Mouse (Mus musculus): ENCODE data around the gene Mtcl1. TPM values are rescaled to one million over a fixed set of nuclear protein-coding genes. Genes with fewer than 3 reads are reported as not detected.
"Not testable (repeated sequence)": the region's sequence is repeated elsewhere in the genome, so short reads cannot be mapped to it uniquely, and the experiment has no call there.

Gene Mtcl1
- polyA plus RNA-seq, 1 experiment from 2014 or later = 0.75 TPM

- H3K9ac ChIP-seq = no peak overlapping the region
- H3K4me2 ChIP-seq = no peak overlapping the region
- H3K27me3 ChIP-seq (replicated peaks) = peaks cover 78% of the 10 kb centered on the region
Measured at GRCm38 (mm10) chr17:66446196-66447006, 3.1 kb downstream of the Mtcl1 start.

DNA sequence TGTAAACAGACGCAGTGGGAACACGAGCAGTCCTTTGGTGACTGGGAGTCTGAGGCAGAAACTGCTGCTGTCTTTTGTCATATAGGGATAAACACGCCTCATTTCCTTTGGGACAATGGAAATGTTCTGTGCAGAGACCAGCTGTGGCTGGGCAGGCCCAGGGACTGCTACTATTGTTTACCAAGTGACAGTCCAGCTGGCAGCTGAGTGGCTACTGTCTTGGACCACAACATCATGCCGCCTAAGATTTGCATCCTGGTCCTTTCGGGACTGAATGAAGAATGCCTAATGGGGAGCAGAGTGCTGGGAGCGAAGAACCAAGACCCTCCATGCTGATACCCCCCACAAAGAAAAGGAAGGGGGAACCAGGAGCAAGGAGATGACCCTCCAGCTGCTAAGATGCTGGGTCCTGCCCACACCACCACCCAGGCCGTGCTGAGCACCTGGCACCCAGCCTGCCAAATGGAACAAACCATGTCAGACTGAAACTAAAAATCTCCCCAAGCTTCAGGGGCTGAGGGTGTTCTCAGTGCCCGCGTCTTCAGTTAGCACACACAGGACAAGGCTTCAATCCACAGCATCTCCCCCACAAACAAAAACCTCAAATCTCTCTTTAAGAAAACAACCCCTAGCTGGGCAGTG, 5.4 kb downstream of the Mtcl1 start:
- Histone ChIP-seq H3K4me2 (no peak overlapping the region), H3K4me1 (peaks cover 10% of the 10 kb centered on the region), H3K9ac (no peak overlapping the region), H3K27me3 (replicated peaks) (peaks cover 64% of the 10 kb centered on the region), H3K27ac (no peak overlapping the region), H3K4me3 (no peak overlapping the region), H3K36me3 (no peaks in the 10 kb centered on the region), H3K9me3 (replicated peaks) (no peaks in the 10 kb centered on the region)
- 65% methylated on average over 9 of the region's 9 CpGs for WGBS (ENCODE audit: insufficient replicate concordance)
- no peak for ATAC-seq

More at GRCm38 (mm10) chr17:66446196-66447006, 3.1 kb downstream of the Mtcl1 start:
- no peak for ATAC-seq
- H3K9me3 ChIP-seq (replicated peaks) = no peaks in the 10 kb centered on the region
- WGBS (ENCODE audit: insufficient replicate concordance) = 55% methylated on average over 7 of the region's 7 CpGs
- H3K4me3 ChIP-seq = no peak overlapping the region
- no peak overlapping the region for H3K27ac ChIP-seq
- no peaks in the 10 kb centered on the region for H3K36me3 ChIP-seq
- peaks cover 18% of the 10 kb centered on the region for H3K4me1 ChIP-seq

GRCm38 (mm10) chr17:66439888-66440287, 9.7 kb downstream of the Mtcl1 start:
- no peaks in the 10 kb centered on the region for H3K36me3 ChIP-seq
- no peaks in the 10 kb centered on the region for H3K9me3 ChIP-seq (replicated peaks)
- H3K4me3 ChIP-seq = no peak overlapping the region
- no peak overlapping the region for H3K9ac ChIP-seq
- H3K4me2 ChIP-seq = no peak overlapping the region
- WGBS (ENCODE audit: insufficient replicate concordance) = 66% methylated on average over 8 of the region's 8 CpGs
- H3K27ac ChIP-seq = no peak overlapping the region
- H3K4me1 ChIP-seq = no peaks in the 10 kb centered on the region
- no peak for ATAC-seq
- peaks cover 30% of the 10 kb centered on the region for H3K27me3 ChIP-seq (replicated peaks)

DNA sequence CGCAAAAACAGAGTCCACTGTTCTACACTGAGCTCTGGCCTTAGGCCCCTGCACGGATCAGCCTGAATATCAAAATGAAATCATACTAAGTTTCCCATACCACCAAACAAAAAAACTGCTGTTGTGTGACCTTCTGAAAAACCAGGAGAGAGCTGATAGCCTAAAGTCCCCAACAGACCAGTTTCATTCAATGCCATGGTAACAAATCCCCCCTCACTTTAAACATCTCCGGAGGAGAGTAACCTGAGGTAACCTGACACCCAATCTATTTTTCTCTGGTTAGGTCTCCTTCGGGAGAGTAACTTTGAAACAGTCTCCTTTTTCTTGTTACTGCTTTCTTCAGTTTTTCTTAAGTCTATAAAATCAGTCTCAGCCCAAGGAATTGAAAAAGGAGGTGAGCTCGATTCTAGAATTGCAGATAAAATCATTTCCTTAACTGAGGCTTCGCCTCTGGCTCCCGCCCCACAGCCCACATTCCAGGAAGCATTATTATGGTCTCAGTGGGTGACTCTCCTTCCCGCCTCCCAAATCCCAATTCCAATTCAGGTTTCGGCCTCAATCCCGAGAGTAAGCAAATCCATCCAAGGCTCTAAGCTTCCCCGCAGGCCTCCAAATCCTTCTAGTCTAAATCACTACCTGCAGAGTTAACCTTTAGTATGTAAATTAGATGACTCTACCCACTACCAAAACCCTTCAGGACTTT, 10.3 kb downstream of the Mtcl1 start:
- no peaks in the 10 kb centered on the region for H3K4me1 ChIP-seq
- H3K27ac ChIP-seq = no peak overlapping the region
- H3K4me3 ChIP-seq = no peak overlapping the region
- WGBS (ENCODE audit: insufficient replicate concordance) = 42% methylated on average over 11 of the region's 11 CpGs
- H3K4me2 ChIP-seq = no peak overlapping the region
- H3K9me3 ChIP-seq (replicated peaks) = no peaks in the 10 kb centered on the region
- no peaks in the 10 kb centered on the region for H3K36me3 ChIP-seq
- peaks cover 23% of the 10 kb centered on the region for H3K27me3 ChIP-seq (replicated peaks)
- no peak for ATAC-seq
- H3K9ac ChIP-seq = no peak overlapping the region

GRCm38 (mm10) chr17:66438137-66438536, 11.4 kb downstream of the Mtcl1 start:
- H3K4me1 ChIP-seq = no peaks in the 10 kb centered on the region
- 78% methylated on average over 12 of the region's 12 CpGs for WGBS (ENCODE audit: insufficient replicate concordance)
- H3K27ac ChIP-seq = no peak overlapping the region
- peaks cover 15% of the 10 kb centered on the region; the same call in 1 of the 2 replicates for H3K27me3 ChIP-seq (replicated peaks)
- H3K9me3 ChIP-seq (replicated peaks) = no peaks in the 10 kb centered on the region
- H3K36me3 ChIP-seq = no peaks in the 10 kb centered on the region
- no peak overlapping the region for H3K9ac ChIP-seq
- H3K4me3 ChIP-seq = no peak overlapping the region
- H3K4me2 ChIP-seq = no peak overlapping the region
- no peak for ATAC-seq

- H3K36me3 ChIP-seq = no peaks in the 10 kb centered on the region
- no peak overlapping the region for H3K9ac ChIP-seq
- H3K9me3 ChIP-seq (replicated peaks) = no peaks in the 10 kb centered on the region
- ATAC-seq = no peak
- H3K4me2 ChIP-seq = no peak overlapping the region
- WGBS (ENCODE audit: insufficient replicate concordance) = 74% methylated on average over 8 of the region's 8 CpGs
- H3K4me1 ChIP-seq = no peaks in the 10 kb centered on the region
- H3K27me3 ChIP-seq (replicated peaks) = peaks cover 15% of the 10 kb centered on the region; the same call in 1 of the 2 replicates
- no peak overlapping the region for H3K4me3 ChIP-seq
- no peak overlapping the region for H3K27ac ChIP-seq
Measured at GRCm38 (mm10) chr17:66436811-66437210, 12.7 kb downstream of the Mtcl1 start.

- Histone ChIP-seq H3K36me3 (no peaks in the 10 kb centered on the region), H3K9ac (no peak overlapping the region), H3K4me1 (no peaks in the 10 kb centered on the region), H3K4me3 (no peak overlapping the region), H3K9me3 (replicated peaks) (no peaks in the 10 kb centered on the region), H3K27me3 (replicated peaks) (peaks cover 10% of the 10 kb centered on the region; the same call in 1 of the 2 replicates), H3K4me2 (no peak overlapping the region), H3K27ac (no peak overlapping the region)
- ATAC-seq = no peak
- WGBS (ENCODE audit: insufficient replicate concordance) = 84% methylated on average over 15 of the region's 15 CpGs
Measured at GRCm38 (mm10) chr17:66435982-66436381, 13.6 kb downstream of the Mtcl1 start.

DNA sequence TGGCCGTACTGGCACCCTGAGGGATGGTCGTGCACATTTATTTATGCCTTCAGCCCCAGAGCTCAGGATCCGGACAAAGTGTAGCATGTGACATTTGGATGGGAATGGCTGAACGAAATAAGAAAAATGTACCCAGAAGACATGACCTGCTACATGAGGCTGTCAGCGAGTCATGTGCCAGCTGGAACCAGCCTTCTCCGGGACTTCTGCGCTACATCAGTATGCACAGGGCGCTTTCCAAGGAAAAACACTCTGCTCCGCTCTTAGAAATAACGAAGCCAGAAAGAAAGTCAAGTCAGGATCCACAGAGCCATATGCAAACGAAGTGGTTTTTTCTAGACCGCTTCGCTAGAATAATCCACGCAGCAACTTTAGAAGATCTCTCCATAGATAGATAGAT, 14.5 kb downstream of the Mtcl1 start:
- Histone ChIP-seq H3K36me3 (no peaks in the 10 kb centered on the region), H3K4me3 (no peak overlapping the region), H3K27me3 (replicated peaks) (0 out of 2 replicates have a peak, but pooled peaks cover 6% of the 10 kb centered on the region), H3K9ac (no peak overlapping the region), H3K27ac (no peak overlapping the region), H3K4me1 (no peaks in the 10 kb centered on the region), H3K4me2 (no peak overlapping the region), H3K9me3 (replicated peaks) (no peaks in the 10 kb centered on the region)
- ATAC-seq = no peak
- WGBS (ENCODE audit: insufficient replicate concordance) = 87% methylated on average over 14 of the region's 14 CpGs

- H3K9me3 ChIP-seq (replicated peaks) = no peaks in the 10 kb centered on the region
- H3K36me3 ChIP-seq = no peaks in the 10 kb centered on the region
- H3K4me2 ChIP-seq = no peak overlapping the region
- no peak overlapping the region for H3K9ac ChIP-seq
- no peak overlapping the region for H3K27ac ChIP-seq
- H3K27me3 ChIP-seq (replicated peaks) = 0 out of 2 replicates have a peak, but pooled peaks cover 6% of the 10 kb centered on the region
- no peaks in the 10 kb centered on the region for H3K4me1 ChIP-seq
- no peak for ATAC-seq
- no peak overlapping the region for H3K4me3 ChIP-seq
- 82% methylated on average over 7 of the region's 7 CpGs for WGBS (ENCODE audit: insufficient replicate concordance)
Measured at GRCm38 (mm10) chr17:66434566-66434965, 15.0 kb downstream of the Mtcl1 start.

GRCm38 (mm10) chr17:66424601-66425000, 24.9 kb downstream of the Mtcl1 start:
- H3K27ac ChIP-seq; H3K4me3 ChIP-seq; H3K9ac ChIP-seq; H3K36me3 ChIP-seq; H3K4me1 ChIP-seq; H3K9me3 ChIP-seq (replicated peaks); ATAC-seq; H3K4me2 ChIP-seq; H3K27me3 ChIP-seq (replicated peaks): not testable (repeated sequence)
- WGBS (ENCODE audit: insufficient replicate concordance) = 79% methylated on average over 4 of the region's 4 CpGs

- no peak overlapping the region for H3K4me3 ChIP-seq
- no peak for ATAC-seq
- no peak overlapping the region for H3K9ac ChIP-seq
- H3K27ac ChIP-seq = no peak overlapping the region
- no peaks in the 10 kb centered on the region for H3K36me3 ChIP-seq
- no peak overlapping the region for H3K4me2 ChIP-seq
- no peaks in the 10 kb centered on the region for H3K9me3 ChIP-seq (replicated peaks)
- H3K27me3 ChIP-seq (replicated peaks) = no peaks in the 10 kb centered on the region; the same call in 1 of the 2 replicates
- WGBS (ENCODE audit: insufficient replicate concordance) = 70% methylated on average over 8 of the region's 8 CpGs
- 0 out of 2 replicates have a peak, but pooled peaks cover 3% of the 10 kb centered on the region for H3K4me1 ChIP-seq
Measured at GRCm38 (mm10) chr17:66419421-66419820, 30.1 kb downstream of the Mtcl1 start.

DNA sequence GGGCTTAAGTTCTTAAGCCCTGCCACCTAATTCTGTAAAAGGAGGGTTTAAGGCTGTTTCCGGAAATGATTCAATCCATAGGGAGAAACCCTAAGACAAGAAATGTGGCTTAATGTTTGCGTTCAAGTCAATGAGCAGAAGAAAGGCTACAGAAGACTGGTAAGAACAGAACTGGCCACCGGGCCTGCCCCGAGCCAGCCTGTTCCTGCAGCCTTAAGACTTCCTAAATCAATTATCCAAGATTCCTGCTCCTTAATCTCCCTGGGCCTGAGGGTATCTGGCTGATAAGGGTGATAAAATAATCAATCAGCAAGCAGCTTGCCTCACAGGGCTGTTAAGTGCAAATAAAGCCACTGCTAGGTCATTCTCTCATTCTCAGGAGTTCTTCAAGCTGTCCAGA, 31.8 kb downstream of the Mtcl1 start:
- Histone ChIP-seq H3K36me3 (no peaks in the 10 kb centered on the region), H3K4me3 (no peak overlapping the region), H3K9ac (no peak overlapping the region), H3K4me2 (no peak overlapping the region), H3K27me3 (replicated peaks) (no peaks in the 10 kb centered on the region; the same call in 1 of the 2 replicates), H3K4me1 (0 out of 2 replicates have a peak, but pooled peaks cover 3% of the 10 kb centered on the region), H3K9me3 (replicated peaks) (no peaks in the 10 kb centered on the region), H3K27ac (no peak overlapping the region)
- 46% methylated on average over 4 of the region's 4 CpGs for WGBS (ENCODE audit: insufficient replicate concordance)
- no peak for ATAC-seq

Data from liver, embryonic 12.5 days (tissue).